Mouse (Mus musculus): ENCODE measurements around the gene Rps5.
"Not testable (repeated sequence)": the region's sequence is repeated elsewhere in the genome, so short reads cannot be mapped to it uniquely, and the experiment has no call there.

The Rps5 gene

GRCm38 (mm10) chr7:12927693-12928589, 5.9 kb downstream of the Rps5 start:
- peak; percentile 11 for DNase-seq

GRCm38 (mm10) chr7:12933615-12934140, 11.6 kb downstream of the Rps5 start:
- DNase-seq = no peak

GRCm38 (mm10) chr7:12934808-12935207, 12.7 kb downstream of the Rps5 start:
- DNase-seq = no peak

GRCm38 (mm10) chr7:12937254-12937803, 15.2 kb downstream of the Rps5 start:
- DNase-seq = not testable (repeated sequence)

- DNase-seq = no peak
Measured at GRCm38 (mm10) chr7:12940599-12940998, 18.5 kb downstream of the Rps5 start.

GRCm38 (mm10) chr7:12943488-12943887, 21.4 kb downstream of the Rps5 start:
- DNase-seq = peak; percentile 66

GRCm38 (mm10) chr7:12949032-12949871, 27.2 kb downstream of the Rps5 start:
- DNase-seq = peak; percentile 93

GRCm38 (mm10) chr7:12949872-12950229, 27.8 kb downstream of the Rps5 start:
- DNase-seq = no peak

GRCm38 (mm10) chr7:12954896-12955295, 32.8 kb downstream of the Rps5 start:
- DNase-seq = no peak

- no peak for DNase-seq
Measured at GRCm38 (mm10) chr7:12957511-12957910, 35.4 kb downstream of the Rps5 start.

- no peak for DNase-seq
Measured at GRCm38 (mm10) chr7:12958948-12959347, 36.9 kb downstream of the Rps5 start.

- DNase-seq = no peak
Measured at GRCm38 (mm10) chr7:12959718-12960117, 37.6 kb downstream of the Rps5 start.

GRCm38 (mm10) chr7:12961511-12962141, 39.5 kb downstream of the Rps5 start:
- DNase-seq = peak; percentile 79

- peak; percentile 91 for DNase-seq
Measured at GRCm38 (mm10) chr7:12965678-12966091, 43.6 kb downstream of the Rps5 start, which contains the start of gene Zfp324. Gene Zfp324, plus strand, starts transcription at chr7:12965838.

GRCm38 (mm10) chr7:12966104-12966845, 44.2 kb downstream of the Rps5 start:
- peak; percentile 79 for DNase-seq

- DNase-seq = no peak
Measured at GRCm38 (mm10) chr7:12970906-12971305, 48.8 kb downstream of the Rps5 start.
